Mouse (Mus musculus): ENCODE data around the gene Knl1.

DNA sequence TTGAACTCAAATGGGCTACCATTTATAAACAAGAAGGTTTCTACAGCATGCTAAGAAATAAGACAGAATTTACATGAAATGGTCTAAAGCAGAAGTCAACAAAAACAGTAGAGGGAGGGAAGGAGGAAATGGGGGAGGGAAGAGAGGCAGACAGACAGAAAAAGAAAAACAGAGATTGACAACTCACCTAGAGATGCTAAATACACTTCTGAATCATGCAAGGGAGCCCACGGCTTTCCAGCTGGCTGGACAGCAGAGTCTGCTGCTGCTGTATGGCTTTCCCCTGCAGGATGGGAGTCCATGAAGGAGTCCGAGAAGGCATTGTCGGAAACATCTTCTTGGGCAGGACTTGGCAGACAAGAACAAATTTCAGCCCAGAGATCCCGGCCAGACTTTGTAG lies 20.0 kb upstream of the Knl1 start:
- TF ChIP-seq CTCF (conservative IDR thresholded peaks at IDR 0.05; ENCODE audit: low read length) (no peak), NANOG (IDR thresholded peaks at IDR 0.05; ENCODE audit: borderline replicate concordance, low read length) (no peak), POU5F1 (IDR thresholded peaks at IDR 0.05; ENCODE audit: borderline replicate concordance, low read length) (no peak)

Data from E14TG2a.4 (cell line).